Mouse (Mus musculus) kidney, postnatal 25 days (tissue): ENCODE measurements around the gene 4933427D14Rik.
A peak's percentile ranks its signal among the peaks of the same experiment; 100 is the strongest.

Source experiments
- DNase-seq, 2 experiments: peaks; one replicate each; pipeline ENCODE4 v3.0.0; 2021; ENCODE audit warnings: mixed read lengths in 2 of 2

Gene 4933427D14Rik

GRCm38 (mm10) chr11:72136231-72136982, 70.9 kb downstream of the 4933427D14Rik start:
- DNase-seq: no peak

- DNase-seq: peak; percentile 43 to 63
Observed at GRCm38 (mm10) chr11:72135383-72136158, 71.7 kb downstream of the 4933427D14Rik start, which contains the start of gene Pitpnm3. Gene Pitpnm3 (minus strand): TSS chr11:72135778.

GRCm38 (mm10) chr11:72134536-72135382, 72.5 kb downstream of the 4933427D14Rik start:
- no peak for DNase-seq

- peak in 1 of 2 experiments; percentile 39 for DNase-seq
Observed at GRCm38 (mm10) chr11:72133075-72133474, 74.2 kb downstream of the 4933427D14Rik start.

- DNase-seq: peak; percentile 83 to 90
Observed at GRCm38 (mm10) chr11:72132266-72132665, 75.0 kb downstream of the 4933427D14Rik start.

- DNase-seq: peak in 1 of 2 experiments; percentile 34
Observed at GRCm38 (mm10) chr11:72131697-72132096, 75.6 kb downstream of the 4933427D14Rik start.

GRCm38 (mm10) chr11:72130905-72131304, 76.4 kb downstream of the 4933427D14Rik start:
- DNase-seq: no peak

- no peak for DNase-seq
Observed at GRCm38 (mm10) chr11:72130472-72130871, 76.8 kb downstream of the 4933427D14Rik start.

- peak; percentile 25 to 60 for DNase-seq
Observed at GRCm38 (mm10) chr11:72130021-72130420, 77.2 kb downstream of the 4933427D14Rik start.

- no peak for DNase-seq
Observed at GRCm38 (mm10) chr11:72129032-72129894, 78.0 kb downstream of the 4933427D14Rik start.

- no peak for DNase-seq
Observed at GRCm38 (mm10) chr11:72127450-72128189, 79.6 kb downstream of the 4933427D14Rik start.

GRCm38 (mm10) chr11:72125781-72126180, 81.5 kb downstream of the 4933427D14Rik start:
- DNase-seq: no peak

- no peak for DNase-seq
Observed at GRCm38 (mm10) chr11:72123531-72123930, 83.7 kb downstream of the 4933427D14Rik start.

GRCm38 (mm10) chr11:72120354-72120753, 86.9 kb downstream of the 4933427D14Rik start:
- no peak for DNase-seq

GRCm38 (mm10) chr11:72118630-72119029, 88.6 kb downstream of the 4933427D14Rik start:
- no peak for DNase-seq

- DNase-seq: no peak
Observed at GRCm38 (mm10) chr11:72113296-72113695, 94.0 kb downstream of the 4933427D14Rik start.

GRCm38 (mm10) chr11:72110726-72111125, 96.5 kb downstream of the 4933427D14Rik start:
- DNase-seq: no peak

GRCm38 (mm10) chr11:72104223-72104622, 103.0 kb downstream of the 4933427D14Rik start:
- no peak for DNase-seq
